Mouse (Mus musculus) layer of hippocampus, postnatal 36 days (tissue): ENCODE results near the gene Vmn2r42. TPM values are rescaled to one million over a fixed set of nuclear protein-coding genes. Genes with fewer than 3 reads are reported as not detected.
"Not testable (repeated sequence)": the region's sequence is repeated elsewhere in the genome, so short reads cannot be mapped to it uniquely, and the experiment has no call there.

Experiments
- DNase-seq, 2 experiments: peaks; one replicate each; pipeline ENCODE4 v3.0.0; 2022
- total RNA-seq, 2 experiments: library from RNA; stranded (reverse); gene quantifications; 2 replicates each; pipeline ENCODE4 v1.2.3; 2021

Gene Vmn2r42
- not detected for total RNA-seq

GRCm38 (mm10) chr7:8200220-8200619 is at the start of gene Vmn2r42:
Vmn2r42 (minus strand) TSS chr7:8200320.
- DNase-seq = not testable (repeated sequence)

GRCm38 (mm10) chr7:8161554-8161953 is 38.6 kb downstream of the Vmn2r42 start, which contains the start of gene Vmn2r41:
Vmn2r41 (minus strand) TSS chr7:8161654.
- DNase-seq = not testable (repeated sequence)

Other genes with a start within 250 kb of the Vmn2r42 start
- not detected for gene Vmn2r41, start 38.7 kb downstream of the Vmn2r42 start, total RNA-seq
- gene Vmn2r43, start 60.3 kb upstream of the Vmn2r42 start, total RNA-seq = not detected
- not detected for gene Vmn2r44, start 183.0 kb upstream of the Vmn2r42 start, total RNA-seq